Mouse (Mus musculus) spleen, adult 12 weeks (tissue): ENCODE results near the gene Ddn.
A peak's percentile ranks its signal among the peaks of the same experiment; 100 is the strongest.

Experiments
- DNase-seq: peaks from one replicate; pipeline ENCODE4 v3.0.0; 2022; ENCODE audit warnings: low spot score

Gene Ddn

DNA sequence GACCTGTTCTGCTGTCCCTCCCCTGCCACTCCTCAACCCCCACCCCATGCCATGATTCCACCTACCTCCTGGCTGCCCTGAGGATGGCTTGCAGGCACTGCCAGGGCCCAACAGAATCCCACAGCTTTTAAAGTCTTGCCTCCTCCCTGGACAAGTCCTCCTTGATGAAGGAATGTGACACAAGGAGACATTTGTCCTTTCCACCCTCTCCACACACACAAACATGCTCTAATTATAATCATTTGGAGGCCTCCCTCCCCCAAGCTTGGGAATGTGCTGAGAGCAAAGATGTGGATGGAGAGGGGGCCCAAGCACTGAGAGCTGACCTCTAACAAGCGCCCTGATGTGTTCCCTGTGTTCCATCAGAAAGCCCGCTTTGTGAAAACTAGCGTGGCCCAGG is at the start of gene Ddn:
TSS of gene Ddn (minus strand) at position 101 of the 400 bp plus-strand sequence.
- DNase-seq, result no peak

DNA sequence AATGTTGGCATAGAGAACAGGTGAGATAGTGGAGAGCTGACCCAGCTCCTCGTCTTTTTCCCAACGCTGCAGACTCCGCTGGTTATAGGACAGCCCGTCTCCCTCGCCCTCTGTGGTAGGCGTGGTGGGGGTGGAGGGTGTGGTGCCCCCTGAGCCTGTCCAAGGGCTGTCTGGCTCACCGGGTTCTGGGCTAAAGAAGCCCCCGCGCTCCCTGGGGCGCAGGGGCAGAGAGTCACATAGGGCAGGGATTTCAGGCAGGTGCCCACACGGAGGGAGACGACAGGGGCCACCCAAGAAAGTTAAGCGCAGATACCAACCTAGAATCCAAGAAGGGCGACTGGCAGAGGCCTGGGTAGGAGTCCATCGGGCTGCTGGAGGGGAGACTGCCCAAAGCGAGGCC is 44.9 kb upstream of the Ddn start:
- DNase-seq, result no peak

DNA sequence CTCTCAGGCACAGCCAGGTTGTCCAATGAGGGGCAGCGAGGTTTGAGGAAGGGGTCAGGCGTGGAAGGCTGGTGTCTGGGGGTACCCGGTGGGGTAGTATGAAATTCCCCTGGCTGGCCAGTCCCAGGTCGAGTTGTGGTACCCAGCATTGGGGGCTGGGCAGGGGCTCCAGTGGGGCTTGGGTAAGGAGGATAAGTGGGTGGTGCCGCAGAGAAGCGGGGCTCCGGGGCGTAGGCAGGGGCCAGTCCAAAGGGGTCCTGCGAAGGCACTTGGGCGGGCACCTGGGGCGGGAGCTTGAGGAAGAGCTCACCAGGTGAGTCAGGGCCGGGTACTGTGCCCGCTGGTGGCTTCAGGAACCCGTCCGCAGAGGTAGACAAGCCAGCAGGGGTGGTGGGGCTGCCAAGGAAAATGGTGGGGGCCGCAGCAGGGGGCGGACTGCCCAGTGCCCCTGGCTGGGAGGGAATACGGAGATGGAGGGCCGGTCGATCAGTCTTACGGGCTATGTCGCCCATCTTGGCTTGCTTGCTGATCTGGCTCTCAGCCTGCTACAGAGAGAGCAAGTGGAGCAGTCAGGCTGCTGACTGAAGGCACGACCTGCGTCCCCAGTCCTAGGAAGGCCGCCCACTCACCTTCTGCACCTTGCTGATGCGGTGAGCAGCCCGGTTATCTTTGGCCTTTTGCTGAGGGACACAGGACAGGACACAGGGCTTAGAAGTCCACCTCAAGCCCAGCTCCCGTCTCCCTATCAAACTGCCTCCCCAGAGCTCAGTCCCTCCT is 44.1 kb upstream of the Ddn start:
- no peak for DNase-seq

DNA sequence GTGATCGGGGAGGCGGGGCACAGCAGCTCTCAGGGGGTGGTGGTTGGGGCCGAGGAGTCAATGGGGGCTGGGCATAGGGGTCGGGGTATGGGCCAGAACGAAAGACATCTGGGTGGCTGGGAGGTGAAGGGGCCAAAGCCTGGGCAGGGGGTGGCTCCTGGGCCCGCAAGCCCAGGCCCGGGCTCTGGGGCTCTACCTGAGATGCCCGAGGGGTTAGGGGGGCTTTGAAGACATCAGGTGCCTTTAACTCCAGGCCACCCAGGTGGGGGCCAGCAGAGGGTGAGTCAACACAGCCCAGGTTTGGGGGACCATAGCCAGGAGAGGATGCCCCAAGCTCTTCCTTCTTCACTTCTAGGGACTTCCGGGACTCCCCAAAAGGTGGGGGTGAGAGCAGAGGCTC is 43.4 kb upstream of the Ddn start:
- no peak for DNase-seq

DNA sequence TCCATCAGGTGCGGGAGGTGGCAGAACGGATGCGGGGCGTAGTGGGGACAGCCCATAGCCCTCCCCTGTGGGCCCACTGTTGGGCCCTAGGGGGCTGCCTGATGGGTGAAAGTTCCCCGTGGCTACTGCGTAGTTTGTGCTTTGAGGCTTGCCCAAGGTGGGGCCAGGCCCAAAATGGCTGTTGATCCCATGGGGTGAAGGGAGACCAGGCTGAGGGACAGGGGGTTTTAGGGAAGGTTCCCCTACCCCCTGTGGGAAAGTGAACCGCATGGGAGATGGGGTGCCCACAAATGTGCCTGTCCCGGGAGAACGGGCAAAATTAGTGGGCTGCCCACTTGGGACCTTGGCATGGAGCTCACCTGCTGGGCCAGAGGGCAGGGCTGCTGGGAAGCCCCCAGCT is 42.8 kb upstream of the Ddn start:
- no peak for DNase-seq

DNA sequence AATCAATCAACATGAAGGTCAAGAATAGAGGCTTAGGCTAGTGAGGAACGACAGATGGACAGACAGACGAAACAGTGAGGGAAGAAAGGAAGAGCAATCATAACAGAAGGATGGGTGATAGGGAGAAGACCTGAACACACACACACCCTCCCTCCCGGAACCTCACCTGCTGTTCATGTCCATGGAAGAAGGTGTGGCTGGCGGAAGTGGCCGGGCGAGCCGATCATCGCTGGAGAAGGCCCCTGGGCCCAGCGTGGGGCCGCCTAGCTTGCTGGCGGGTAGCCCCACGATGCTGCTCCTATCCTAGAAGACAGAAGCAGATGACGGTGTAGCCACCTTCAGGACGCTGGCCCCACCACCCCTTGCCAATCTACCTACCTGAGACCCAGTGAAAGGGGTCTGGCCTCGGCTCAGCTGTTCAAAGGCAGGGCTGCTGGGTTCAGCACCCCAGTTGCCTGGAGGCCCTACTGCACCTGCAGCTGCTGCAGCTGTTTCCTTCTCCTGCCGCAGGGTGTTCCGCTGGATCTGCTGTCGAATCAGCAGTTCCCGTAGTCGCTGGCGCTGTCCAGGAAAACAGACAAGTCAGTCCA is 42.0 kb upstream of the Ddn start:
- DNase-seq, result no peak

DNA sequence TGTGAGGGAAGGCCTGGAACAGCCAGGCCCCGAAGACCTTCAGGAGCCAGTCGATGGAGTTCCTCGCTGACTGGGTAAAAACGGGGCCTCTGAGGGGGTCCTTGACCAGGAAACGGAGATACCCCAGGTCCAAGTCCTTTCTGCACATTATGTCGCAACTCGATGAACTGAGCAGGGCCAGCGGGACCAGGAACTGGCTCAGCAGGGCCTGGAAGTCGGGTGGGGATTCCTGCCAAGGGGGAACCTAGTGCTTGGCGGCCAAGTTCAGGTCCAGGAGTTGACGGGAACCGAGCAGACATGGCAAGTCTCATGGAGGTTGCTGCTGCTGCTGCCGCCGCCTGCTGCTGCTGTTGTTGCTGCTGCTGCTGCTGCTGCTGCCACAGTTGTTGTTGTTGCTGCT is 41.4 kb upstream of the Ddn start:
- DNase-seq, result no peak

DNA sequence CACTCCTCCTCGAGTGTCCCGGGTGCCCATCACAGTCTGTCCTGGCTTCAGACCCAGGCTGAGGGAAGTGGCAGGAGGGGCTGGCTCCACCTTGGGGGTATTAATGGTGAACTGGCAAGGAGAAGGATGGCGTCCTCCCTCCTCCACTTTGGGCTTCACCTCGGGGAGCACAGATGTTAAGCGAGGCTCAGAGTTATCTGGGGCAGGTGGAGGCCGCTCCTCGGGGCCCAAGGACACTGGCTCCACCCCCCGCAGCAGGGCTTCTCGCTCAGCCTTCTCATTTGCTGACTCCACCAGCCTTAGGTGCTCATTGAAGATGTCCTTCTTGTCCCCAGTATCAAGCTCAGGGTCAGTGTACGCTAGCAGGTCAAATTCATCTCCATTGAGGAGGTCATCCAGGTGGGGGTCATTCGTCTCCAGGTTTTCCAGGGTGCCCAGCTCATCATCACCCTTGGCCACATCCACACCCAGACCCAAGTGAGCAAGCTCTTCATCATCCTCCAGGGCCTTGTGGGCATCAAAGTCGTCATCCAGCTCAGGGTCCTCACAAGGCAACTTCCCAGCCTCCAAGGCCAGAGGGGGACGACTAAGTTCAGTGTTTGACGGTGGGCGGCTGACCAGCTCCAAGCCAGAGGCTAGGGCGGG is 40.8 kb upstream of the Ddn start:
- no peak for DNase-seq

DNA sequence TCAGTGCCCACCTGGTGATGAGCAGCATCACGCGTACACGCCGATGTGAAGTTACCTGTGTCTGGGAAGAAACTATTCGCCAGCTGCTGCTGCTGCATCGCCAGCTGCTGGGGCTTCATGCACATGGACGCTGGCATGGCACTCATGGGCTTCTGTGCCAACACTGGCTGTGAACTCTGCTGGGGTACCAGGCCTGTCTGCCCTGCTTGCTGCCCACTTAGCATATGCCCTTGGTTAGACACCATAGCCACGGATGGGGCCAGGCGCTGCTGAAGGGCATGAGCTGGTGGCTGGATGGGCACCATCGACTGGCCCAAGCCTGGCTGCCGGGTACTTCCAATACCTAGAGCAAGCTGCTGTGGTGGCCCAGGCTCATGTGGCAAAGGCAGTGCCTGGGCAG is 39.9 kb upstream of the Ddn start:
- DNase-seq, result no peak

DNA sequence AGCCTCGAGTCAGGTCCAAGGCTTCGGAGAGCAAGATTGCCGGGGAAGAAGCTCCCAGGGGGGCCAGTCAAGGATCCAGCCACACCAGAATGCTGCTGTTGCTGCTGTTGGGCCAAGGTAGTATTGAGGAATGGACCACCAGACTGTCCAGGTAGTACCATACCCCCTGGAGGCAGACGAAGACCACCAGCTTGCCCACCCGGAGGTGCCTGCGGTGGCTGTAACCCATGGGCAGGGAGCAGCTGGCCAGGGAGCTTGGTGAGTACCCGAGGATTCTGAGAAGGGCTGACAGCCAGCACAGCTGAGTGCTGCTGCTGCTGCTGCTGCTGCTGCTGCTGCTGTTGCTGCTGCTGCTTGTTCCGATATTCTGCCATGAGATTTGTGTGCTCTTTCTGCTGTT is 36.9 kb upstream of the Ddn start:
- DNase-seq, result no peak

DNA sequence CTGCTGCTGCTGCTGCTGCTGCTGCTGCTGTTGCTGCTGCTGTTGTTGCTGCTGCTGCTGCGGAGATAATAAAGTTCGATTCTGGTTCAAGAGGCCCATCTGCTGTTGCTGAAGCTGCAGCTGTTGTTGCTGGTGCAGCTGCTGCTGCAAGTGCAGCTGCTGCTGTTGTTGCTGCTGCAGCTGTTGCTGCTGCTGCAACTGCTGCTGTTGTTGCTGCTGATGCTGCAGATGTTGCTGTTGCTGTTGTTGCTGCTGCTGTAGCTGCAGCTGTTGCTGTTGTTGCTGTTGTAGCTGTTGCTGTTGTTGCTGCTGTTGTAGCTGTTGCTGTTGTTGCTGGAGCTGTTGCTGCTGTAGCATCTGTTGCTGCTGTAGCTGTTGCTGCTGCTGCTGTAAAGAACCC is 35.9 kb upstream of the Ddn start:
- DNase-seq, result no peak

DNA sequence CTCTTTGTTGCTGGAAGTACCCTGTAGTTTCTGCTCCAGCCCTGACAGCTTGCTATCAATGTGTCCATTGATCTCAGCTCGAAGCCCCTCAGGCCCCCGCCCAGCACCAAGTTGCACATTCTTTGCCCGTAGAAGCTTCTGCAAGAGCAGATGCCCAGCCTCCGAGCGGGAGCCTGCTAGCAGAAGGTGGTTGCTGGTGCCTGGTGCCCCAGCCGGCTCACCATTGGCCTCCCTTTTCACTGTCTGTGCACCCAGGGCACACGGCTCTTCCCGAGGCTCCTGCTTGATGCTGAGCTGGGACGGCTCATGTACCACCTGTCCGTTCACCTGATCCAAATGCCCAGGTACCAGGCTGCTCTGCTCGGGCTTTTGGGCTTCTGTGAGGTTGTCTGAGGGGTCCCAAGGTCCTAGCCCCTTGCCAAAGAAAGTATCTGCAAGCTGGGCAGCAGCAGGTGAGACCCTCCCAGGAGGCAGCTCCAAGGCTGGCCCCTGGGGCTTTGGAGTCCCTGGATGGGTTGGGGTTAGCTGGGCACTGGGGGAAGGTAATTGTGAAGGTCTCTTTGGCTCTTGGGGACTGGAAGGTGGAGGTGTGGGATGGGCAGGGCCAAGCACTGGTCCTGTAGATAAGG is 34.4 kb upstream of the Ddn start:
- DNase-seq, result no peak

DNA sequence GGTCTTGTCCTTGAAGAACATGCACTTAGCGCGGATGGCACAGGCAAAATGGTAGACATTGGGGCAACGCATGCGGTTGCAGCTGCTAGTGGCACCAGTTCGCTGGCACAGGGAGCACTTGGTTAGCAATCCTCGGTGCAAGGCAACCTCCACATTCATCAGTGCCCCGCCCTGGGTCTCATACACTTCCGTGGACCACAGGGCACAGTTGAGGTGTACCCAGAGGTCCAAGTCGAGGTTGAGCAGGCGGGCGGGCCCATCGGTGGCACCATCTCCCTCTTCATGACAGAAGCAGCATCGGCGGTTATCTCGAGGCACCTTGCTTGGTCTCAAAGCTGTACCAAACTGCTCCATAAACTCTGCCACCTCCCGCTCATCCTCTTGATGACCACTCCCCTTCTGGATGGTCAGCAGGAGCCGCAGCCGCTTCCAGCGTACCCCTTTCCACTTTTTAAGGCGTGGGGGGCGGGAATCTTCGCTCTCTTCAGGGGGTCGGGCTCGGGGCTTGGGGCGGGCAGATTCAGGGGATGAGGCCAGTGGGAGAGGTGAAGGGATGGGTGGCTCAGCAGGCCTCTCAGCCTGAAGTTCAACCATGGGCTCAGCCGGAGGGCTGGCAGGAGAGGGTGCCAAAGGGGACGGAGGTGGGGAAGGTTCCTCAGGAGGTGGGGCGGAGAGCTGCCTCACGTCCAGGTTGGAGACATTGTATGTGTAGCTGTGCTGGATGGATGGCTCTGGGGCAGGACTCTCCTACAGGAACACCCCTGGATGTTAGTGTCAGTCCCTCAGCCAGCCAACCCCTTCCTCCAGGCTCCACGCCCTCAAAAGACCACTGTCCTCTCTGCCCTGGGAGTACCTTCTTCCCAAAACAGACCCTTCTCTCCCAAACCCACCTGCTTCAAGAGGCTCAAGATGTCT is 30.6 kb upstream of the Ddn start:
- DNase-seq, result no peak

DNA sequence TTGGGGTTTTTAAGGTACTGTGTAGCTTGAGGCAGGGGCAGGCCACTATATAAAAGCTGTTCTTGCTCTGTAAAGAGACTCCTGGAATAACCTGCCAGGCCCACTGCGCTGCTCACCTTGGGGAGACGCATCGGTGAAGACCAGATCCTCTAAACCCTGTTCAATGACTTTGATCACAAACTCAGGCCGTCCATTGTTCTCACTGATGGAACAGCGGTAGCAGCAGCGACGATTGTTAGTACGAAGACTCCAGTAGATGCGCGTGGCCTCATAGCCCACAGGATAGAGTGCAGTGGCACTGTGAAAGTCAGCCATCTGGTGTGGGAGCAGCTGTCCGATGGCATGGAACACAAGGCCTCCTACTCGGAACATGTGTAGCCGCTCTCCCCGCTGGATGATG is 29.9 kb upstream of the Ddn start:
- DNase-seq, result no peak

DNA sequence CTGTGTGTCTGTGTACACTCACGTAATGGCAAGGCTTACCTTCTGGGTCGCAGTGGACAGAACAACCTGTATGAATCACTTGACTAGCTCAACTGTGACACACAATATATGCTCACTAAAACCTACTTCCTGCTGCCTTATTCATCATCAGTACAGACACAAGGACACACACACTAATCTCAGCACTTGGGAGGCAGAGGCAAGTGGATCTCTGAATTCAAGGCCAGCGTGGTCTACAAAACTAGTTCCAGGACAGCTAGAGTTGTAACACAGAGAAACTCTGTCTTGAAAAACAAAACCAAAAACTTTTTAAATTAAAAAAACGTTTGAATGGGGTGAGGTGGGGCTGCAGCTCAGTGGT is 28.4 kb upstream of the Ddn start:
- no peak for DNase-seq

DNA sequence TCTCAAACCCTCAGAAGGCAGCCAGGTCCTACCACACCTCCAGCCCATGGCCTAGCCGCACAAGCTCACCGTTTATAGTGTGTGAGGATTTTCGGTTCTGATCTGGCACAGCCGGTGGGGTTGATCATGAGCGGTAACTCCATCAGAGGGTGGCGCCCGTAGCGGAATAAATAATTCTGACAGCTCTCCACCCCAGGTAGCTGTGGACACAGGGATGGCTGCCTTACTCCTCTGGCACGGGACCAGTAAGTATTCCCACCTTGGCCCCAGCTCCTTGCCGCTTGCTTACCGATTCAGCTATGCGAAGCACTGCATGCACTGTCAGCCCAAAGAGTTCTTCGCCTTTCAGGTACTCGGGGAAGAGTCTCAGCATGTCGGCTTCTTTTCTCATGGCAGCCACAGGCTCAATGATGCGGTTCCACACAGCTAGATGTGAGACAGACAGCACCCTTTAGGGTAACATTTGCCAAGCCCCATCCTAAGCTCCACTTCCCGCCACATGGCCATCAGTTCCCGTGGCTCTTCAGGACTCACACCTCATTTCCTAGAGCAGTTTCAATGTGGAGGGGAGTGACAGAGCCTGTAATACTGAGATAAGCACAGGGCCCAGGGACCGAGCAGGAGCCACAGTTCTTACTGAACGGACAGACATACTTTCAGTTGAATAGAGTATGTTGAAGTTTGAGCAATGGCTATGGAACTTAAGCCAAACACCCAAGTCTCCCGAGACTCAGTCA is 27.9 kb upstream of the Ddn start:
- no peak for DNase-seq

DNA sequence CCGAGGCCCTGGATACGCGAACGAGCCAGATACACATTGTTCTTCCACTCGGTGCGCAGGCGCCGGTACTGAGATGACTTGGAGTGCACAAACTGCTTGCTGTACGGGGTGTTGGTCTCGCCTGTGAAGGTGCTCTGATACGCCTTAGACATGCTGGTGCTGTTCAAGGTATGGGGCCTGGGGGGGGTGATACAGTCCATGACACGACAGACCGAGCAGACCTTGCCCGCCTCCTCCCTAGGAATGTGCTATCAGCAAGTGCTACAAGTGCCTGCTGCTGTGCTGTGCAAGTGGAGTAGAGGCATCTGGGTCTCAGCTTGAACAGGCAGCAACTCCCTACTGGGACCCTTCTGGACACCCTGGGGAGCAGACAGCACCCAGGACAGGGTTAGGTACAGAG is 26.0 kb upstream of the Ddn start:
- DNase-seq, result no peak

DNA sequence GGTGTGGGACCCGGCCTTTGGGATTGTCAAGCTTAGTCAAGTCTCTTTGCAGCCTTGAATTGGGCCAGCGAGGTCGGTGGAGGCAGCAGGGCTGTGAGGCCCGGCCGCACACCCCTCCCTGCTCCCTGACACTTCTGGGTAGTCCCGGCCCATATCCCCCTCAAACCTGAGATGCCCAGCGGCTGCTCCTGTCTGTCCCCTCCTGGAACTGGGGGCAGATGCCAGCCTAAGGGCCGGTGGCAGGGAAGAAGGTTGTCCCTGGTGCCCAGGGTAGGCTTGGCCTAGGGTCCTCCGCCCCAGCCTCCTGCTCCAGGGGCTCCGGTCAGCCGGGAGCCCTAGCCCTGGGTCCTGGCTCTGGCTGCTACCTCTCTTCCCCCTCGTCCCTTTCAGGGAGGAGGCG is 24.8 kb upstream of the Ddn start:
- no peak for DNase-seq

DNA sequence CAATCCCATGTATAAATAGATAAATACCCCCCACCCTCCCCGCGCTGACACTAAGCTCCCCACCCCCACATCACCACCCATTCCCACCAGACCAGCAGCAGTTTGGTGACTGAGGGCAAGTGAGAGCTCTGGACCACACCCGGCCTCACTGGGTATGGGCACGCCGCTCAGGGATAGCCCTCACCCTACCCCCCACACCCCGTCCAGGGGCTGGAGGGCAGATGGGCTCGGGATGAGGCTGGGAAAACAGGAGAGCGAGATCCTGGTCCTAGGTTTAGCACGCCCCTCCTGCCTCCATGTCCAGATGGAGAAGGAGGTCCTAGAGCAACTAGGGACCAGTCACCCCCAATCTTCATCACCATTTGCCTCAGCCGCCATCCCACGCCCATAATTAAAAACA is 24.0 kb upstream of the Ddn start:
- DNase-seq, result no peak

DNA sequence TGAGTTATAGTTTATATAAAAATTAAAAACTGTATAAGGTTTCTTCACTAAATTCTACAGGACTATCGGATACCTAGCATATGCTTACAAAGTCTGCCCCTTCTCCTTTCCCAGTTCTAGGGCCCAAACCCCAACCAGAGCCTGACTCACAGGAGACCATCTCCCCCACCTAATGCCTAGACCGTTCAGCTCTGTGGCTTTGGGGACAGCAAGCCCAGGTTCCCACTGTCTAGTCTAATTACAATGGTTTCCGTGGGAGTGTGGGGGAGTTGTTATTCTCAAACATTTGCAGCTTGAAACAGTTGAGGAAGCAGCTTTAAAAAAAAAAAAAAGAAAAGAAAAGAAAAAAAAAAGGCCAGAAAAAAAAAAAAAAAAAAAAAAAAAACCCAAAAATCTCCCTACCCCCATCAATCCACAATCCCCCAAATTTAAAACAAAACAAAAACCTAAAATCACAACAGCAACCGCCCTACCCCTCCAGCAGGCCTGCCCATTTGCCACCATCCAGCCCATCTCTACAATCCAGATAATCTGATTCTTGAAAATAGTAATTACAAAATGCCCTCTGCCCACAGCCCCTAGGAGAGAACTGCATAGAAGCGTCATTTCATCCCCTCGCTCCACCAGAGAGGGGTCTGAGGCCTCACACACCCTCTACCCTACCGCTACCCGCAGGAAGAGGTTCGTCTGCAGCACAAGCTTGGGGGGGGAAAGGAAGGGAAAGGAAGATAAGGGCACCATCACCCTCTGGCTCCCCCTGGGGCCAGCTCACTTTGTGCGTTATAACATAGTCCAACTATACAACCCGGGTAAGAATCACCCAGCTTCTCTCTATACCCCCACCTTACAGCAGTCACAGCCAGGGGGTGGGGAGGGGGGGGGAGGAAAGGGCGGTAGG is 23.1 kb upstream of the Ddn start:
- peak; percentile 49 for DNase-seq

DNA sequence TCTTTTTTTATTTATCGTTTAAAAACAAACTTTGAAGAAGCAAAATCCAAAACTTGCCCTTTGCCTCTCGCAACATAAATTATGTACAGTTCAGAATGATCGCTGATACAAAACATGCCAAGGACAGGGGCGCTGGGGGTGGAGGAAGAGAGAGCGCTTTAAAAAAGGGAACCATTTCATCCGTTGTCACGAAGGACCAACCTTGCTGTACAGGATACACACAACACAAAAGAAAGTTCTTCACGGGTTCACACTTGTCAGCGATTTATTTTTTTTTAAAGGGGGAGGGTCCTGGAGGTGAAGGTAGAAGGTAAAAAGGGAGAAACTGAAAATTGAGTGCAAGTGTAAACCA is 22.4 kb upstream of the Ddn start:
- DNase-seq, result no peak
